Mouse (Mus musculus): ENCODE measurements around the gene Cog2.

The Cog2 gene

DNA sequence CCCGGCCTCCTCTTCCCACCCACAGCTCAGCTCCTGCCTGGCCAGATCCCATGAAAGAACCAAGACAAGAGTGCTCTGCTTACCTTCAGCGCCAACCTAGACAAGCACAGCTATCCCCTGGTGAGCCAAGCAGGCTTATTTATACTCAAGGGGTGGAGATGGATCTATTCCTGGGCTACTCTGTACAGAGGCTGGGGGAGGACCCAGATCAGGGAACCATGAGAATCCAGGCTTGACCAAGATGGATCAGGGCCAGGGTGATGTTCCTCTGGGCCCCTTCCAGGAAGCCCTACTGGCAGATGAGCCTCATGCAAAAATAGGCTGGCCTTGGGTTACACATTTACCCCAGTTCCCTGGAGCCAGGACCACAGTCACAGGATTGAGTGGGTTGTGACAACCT is 49.0 kb downstream of the Cog2 start, which contains the start of gene Agt:
Gene Agt (minus strand): TSS at position 114 of the 400 bp plus-strand sequence.
- no peak for DNase-seq (ENCODE audit: low read depth)

DNA sequence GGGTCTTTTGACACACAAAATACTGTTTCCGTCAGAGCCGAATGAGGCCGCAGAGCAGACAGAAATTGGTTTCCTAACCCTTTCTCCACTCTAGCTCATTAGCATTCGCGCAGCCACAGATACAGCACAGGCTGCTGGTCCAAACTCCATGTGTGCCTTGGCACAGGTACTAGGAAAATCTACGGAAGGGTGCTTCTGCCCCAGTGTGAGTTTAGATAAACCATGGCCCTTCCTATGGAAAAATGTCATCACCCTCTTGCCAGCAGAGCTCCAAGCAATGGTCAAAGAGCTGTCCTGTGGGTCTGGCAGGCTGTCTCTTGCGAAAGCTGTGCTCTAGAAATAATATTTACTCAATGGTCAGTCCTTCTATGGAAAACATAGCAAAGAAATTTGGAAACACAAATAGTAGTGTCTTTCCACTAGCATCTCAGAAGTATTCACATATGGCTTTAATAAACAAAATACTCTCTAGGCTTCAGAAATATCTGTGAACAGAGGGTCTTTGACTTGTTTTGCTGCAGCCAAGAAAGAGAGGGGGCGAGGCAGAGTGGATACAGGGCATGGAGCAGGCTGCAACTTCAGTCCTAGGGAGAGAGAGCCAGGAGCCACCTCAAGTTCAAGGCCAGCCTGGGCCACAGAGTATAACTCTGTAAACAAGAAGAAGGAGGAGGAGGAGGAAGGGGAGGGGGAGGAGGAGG is 51.3 kb downstream of the Cog2 start:
- no peak for DNase-seq (ENCODE audit: low read depth)

DNA sequence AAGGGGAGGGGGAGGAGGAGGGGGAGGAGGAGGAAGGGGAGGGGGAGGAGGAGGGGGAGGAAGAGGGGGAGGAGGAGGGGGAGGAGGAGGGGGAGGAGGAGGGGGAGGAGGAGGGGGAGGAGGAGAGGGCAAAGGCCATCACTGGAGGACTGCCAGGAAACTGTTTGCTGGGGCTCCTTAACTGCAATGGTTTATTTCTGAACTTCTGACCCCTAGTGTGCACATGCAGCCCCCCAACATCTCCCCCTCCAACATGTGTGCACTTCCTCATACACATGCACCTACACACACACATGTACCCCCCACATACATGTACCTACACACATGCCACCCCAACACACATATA is 51.8 kb downstream of the Cog2 start:
- DNase-seq (ENCODE audit: low read depth), result no peak

DNA sequence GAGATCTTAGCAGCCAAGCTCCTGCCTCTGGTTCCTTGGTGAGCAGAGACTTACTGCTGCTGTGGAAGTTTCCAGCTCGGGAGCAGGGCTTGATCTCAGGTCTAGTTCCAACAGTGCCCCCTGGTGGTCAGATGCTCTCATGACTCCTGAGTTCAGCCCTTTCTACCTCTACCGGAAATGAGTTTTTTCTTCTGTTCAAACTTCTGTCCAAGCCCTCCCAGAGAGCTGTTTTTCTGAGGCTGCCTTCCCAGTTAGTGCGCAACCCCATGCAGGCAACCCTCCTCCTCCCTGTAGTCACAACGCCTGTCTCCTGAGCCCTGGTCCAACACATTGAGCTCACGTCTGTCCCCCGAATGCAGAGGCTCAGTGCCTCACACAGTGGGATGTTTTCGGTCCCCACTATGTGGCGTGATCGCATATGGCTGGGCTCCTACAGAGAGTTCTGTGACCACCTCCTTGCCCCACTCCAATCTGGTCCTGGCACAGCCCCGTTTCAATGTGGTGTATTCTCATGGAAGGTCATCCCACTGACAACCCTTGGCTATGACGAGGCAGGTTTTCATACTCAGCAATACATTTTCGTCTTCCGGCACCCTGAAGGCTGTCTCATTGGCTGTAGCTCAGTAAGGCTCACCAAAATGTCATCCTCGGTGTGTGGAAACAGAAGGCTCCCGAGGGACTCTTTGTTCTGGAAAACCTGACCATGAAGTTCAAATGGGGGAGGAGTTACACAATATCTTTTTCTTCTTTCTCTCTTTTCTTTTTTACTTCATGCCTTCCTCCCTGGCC is 53.2 kb downstream of the Cog2 start:
- peak; percentile 89 for DNase-seq (ENCODE audit: low read depth)

DNA sequence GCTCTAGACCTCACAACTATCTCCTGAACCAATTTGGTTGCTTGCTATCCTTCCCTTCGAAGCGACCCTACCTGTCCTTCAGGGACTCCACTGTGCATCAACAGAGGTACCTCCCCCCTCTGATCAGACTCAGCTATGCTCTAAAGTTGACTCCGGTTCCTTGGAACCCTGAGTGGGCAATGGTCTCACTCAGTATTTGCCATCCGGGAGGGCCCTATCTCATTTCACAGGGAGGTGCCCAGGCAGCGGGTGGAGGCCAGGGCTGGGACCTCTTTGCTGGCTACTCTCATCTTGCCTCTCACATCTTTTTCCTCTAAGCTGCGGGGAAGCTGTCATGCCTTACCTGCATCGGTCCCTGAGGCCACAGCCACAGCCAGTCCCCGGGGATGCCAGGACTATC is 55.2 kb downstream of the Cog2 start, which contains the start of gene Capn9:
Gene Capn9 (plus strand): TSS at position 301 of the 400 bp plus-strand sequence.
- DNase-seq (ENCODE audit: low read depth), result no peak

DNA sequence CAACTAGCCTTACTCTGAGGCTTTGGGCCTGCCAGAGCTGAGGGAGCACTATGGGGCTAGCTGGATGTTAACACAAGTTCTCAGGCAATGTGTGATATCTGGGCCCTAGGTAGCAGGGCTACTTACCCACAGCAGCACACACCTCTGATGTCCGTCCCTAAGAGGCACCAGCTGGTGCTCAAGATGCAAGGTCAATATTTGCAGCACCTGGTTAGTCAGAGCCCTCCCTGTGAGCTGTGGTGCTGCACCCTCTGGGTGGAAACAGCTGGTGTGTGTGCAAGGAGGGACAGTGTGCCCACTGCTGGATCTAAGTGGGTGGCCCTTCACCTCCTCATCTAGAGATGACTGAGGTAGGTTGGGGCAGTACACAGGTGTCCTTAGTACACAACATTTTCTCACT is 56.2 kb downstream of the Cog2 start:
- no peak for DNase-seq (ENCODE audit: low read depth)

DNA sequence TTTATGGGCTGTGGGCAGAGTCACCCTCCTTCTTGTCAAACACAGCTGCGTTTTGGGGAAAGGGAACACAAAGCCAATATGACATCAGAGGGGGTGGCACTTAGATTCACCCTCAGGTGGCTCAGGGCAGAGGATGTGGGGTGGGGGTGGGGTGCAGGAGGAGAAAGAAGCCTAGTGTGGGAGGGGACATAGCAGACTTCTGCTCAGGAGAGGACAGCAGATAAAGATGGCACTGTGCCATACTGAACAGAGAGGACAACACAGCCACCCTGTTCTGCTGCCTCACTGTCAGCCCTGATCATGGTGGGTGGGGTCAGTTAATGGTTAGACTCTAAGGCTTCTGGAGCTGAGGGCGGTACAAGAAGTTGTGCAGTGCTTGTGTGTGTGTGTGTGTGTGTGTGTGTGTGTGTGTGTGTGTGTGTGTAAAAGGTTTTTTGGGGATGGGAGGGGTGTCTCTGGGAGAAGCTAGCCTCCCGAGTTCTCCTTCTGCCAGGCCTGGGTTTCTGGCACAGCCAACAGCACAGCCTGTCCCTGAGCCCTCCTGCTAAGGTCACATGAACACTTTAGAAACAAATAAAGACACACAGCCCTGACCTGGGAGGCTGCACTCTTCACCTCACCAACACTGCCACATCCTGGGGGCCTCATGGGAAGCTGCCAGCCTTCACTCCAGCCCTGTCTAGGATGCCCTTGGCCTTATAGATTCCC is 65.3 kb downstream of the Cog2 start:
- DNase-seq (ENCODE audit: low read depth), result no peak

DNA sequence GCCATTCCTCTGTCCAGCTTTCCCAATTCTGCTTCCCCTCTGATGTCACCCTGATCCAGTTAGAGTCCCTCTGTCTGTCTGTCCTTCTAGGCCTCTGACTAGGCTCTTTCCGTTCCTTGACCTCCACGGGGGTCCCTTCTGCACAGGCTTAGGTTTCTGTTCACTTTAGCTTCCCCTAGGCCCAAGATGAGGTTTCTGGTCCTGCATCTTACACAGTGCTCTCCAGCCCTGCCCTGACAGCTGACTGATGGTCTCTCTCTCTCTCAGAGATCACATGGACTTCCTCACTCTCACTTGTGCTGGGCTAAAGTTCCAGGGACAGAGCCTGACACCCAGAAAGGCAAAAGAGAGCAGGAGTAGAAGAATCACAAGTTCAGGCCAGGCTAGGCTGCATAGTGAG is 66.0 kb downstream of the Cog2 start:
- DNase-seq (ENCODE audit: low read depth), result no peak

DNA sequence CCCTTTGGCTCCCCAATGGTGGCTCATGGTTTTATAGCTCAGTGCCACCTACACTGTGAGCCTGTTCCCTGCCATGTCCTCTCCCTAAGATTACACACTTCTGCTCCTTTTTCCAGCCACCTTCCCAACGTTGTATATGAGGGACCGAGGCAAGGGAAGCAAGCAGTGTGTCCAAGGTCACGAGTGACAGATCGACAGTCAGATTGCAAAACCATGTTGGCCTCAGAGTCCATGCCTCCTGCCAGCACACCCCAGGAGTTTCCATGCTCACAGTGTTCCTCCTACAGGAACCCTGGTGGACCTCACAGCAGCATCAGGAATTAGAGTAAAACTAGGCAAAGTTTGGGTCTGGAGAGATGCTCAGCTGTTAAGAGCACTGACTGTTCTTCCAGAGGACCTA is 68.8 kb downstream of the Cog2 start:
- no peak for DNase-seq (ENCODE audit: low read depth)

Measured in induced T-regulatory cell, adult 2 months (primary cell).